Mouse (Mus musculus) v-Abl transformed pro-B cells (cell line): Measurements from ENCODE around the gene Psmb6.
"Not testable (repeated sequence)": the region's sequence is repeated elsewhere in the genome, so short reads cannot be mapped to it uniquely, and the experiment has no call there.

Source experiments
- in situ Hi-C, 2 experiments: fragments of 400-800 bp; cut with MboI; formaldehyde crosslinking; loops; one replicate each; pipeline ENCODE4 v1.15.1; 2025; ENCODE audit not compliant: unreplicated experiment in 2 of 2

The Psmb6 gene

GRCm38 (mm10) chr11:70516352-70516751 lies 8.8 kb upstream of the Psmb6 start:
- in situ Hi-C loops = loop anchor here (5.0 to 25.0 kb wide), 4 partner anchors 86 to 279 kb away; partner anchors contain the start of genes 0610010K14Rik (in 2 of the 2), Bcl6b (in 2 of the 2), Gm21988 (in 2 of the 2) and Rnasek (in 2 of the 2)

DNA sequence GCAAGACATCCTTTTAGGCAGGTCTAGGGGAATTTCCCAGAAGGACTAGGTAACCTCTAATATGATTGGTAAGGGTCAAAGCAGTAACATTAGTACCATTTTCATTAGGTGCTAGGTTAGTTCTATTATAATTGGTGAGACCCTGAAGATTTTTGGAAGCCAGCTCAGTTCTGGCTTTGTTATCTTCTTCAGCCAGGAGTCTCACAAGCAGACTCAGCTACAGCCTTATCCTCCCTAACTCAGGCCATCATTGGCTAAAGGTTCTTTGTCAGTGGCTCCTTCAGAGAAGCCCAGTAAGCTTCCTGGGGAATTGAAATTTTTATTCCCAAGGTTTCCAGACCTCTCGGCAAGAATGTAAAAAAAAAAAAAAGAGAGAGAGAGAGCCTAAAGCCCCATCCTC lies 6.7 kb upstream of the Psmb6 start:
- in situ Hi-C loops = loop anchor here (5.0 to 25.0 kb wide), 4 partner anchors 84 to 281 kb away; partner anchors contain the start of genes 0610010K14Rik (in 2 of the 2), Bcl6b (in 2 of the 2), Gm21988 (in 2 of the 2) and Rnasek (in 2 of the 2)

DNA sequence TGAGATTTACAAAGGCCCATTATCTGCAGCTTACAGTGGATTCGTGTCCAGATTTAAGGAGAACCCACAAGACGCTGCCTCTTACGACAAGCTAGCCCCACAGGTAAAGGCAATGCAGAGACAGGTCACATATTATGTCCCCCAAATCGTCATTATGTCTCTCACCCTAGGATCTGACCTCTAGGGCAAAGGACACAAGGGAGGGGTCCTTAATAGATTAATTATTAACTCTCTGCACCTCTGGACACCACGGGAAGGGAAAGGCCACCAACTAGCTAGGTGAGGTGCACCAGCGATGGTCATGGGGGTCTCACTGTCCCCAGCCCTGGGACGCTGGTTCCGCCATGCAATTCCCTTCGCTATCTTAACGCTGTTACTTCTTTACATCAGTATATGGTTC lies 6.2 kb upstream of the Psmb6 start, which contains the start of gene Gltpd2:
Gltpd2 (plus strand) TSS at position 274 of the 400 bp plus-strand sequence.
- in situ Hi-C loops = loop anchor here (5.0 to 25.0 kb wide), 4 partner anchors 83 to 282 kb away; partner anchors contain the start of genes 0610010K14Rik (in 2 of the 2), Bcl6b (in 2 of the 2), Gm21988 (in 2 of the 2) and Rnasek (in 2 of the 2)

GRCm38 (mm10) chr11:70520178-70520769 lies 4.9 kb upstream of the Psmb6 start:
- in situ Hi-C loops = loop anchor here (25.0 kb wide), 1 partner anchor 283 kb away; the partner anchor contains the start of genes 0610010K14Rik (in 2 of the 2), Bcl6b (in 2 of the 2), Gm21988 (in 2 of the 2) and Rnasek (in 2 of the 2)

GRCm38 (mm10) chr11:70523306-70523989 lies 1.7 kb upstream of the Psmb6 start:
- in situ Hi-C loops = loop anchor here (25.0 kb wide), 1 partner anchor 286 kb away; the partner anchor contains the start of genes 0610010K14Rik (in 2 of the 2), Bcl6b (in 2 of the 2), Gm21988 (in 2 of the 2) and Rnasek (in 2 of the 2)

DNA sequence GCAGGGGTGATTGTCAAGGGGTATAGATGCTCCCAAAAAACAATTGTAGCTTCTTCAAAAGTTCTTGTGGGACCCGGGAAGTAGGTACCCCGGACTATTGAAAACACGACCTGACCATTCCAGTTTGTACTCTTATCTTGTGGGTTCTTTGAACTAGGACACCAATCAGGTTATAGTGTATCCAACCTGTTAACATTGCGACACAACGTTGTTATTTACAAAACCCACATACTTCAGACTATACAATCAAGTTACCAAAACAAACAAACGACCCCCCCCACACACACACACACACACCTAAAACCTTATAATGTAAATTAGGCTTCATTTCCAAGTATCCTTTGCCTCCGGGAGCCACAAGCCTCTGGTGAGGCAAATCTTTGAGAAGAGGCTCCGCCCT lies 385 bp upstream of the Psmb6 start:
- in situ Hi-C loops = loop anchor here (25.0 kb wide), 1 partner anchor 287 kb away; the partner anchor contains the start of genes 0610010K14Rik (in 2 of the 2), Bcl6b (in 2 of the 2), Gm21988 (in 2 of the 2) and Rnasek (in 2 of the 2)

GRCm38 (mm10) chr11:70525726-70526125 lies 559 bp downstream of the Psmb6 start:
- in situ Hi-C loops = no loop called here

DNA sequence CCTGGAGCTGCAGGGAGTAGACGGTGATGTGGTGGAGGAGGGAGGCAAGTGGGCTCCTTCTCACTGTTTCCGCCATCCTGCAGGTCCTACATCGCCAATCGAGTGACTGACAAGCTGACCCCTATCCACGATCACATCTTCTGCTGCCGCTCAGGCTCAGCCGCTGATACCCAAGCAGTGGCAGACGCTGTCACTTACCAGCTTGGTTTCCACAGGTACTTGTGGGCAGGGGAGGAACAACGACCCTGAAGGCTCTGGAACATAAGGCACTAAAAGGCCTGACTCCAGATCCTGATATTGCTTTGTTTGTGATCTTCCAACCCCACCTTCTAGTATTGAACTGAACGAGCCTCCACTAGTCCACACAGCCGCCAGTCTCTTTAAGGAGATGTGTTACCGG lies 1.0 kb downstream of the Psmb6 start:
- in situ Hi-C loops = no loop called here

DNA sequence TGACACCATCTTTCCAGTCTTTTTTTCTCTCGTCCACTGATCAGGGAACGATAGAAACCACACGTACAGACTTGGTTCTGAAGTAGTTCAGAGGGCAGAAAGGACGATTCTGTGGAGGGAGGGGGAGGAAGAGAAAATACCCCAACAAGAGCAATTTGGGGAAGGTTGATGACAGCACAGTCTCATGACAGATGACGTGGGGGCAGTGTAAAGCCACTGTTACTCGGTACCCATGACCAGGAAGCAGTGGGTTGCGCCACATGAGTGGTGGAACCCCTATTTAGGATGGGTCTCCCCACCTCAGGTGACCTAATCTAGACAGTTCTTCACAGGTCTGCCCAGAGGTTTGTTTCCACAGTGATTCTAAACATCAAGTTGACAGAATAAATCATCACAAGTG lies 3.4 kb downstream of the Psmb6 start:
- in situ Hi-C loops = no loop called here

DNA sequence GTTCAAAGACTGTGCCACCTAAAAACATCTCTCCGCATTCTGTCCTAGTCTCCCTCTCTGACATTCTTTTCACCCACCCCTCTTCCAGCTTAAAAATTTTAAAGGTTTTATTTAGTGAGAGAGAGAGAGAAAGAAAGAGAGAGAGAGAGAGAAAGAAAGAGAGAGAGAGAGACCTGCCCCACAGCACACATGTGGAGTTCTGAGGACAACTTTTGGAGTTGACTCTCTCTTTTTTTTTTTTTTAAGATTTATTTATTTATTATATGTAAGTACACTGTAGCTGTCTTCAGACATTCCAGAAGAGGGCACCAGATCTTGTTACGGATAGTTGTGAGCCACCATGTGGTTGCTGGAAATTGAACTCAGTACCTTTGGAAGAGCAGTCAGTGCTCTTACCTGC lies 5.9 kb downstream of the Psmb6 start:
- in situ Hi-C loops = not testable (repeated sequence)

DNA sequence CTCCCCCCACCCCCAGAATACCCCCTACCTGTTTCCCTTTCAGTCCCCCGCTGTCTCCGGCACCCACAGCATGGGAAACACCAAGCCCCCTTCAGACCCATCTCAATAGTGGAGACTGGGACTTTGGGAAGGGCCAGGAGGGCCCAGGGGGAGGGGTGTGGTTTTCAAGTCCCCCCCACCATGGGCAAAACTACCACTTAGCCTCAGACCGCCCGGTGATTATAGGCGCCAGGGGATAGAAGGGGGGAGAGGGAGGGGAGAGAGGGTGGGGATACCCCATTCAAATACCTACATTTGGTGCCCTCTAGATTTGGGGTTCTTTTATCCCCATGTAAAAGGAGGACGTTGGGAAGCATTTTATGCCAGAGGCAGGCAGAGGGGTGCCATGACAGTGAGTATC lies 7.7 kb downstream of the Psmb6 start, which contains the start of gene Gm40193:
Gm40193 (minus strand) TSS at position 101 of the 400 bp plus-strand sequence.
- in situ Hi-C loops = no loop called here

DNA sequence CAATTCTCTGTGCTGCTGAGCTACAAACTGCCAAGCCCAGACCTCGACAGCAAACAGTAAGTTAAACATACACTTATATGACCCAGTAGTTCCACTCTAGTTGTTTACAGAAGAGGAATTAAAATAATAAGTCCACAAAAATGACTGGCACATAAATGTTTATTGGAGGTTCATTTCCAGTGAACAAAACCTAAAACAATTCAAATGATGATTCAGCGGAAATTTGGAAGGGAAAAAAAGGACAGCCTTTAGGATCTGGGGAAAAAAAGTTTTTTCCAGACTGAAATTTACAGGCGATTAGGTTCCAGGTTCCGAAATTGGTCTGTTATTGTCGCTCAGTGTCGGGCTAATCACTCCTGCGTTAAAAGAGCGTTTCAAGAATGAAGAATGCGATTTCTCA lies 14.3 kb downstream of the Psmb6 start:
- in situ Hi-C loops = no loop called here

- in situ Hi-C loops = loop anchor here (10.0 kb wide), 2 partner anchors 55 to 65 kb away; no protein-coding TSS in a partner anchor
These were observed 14.9 kb downstream of the Psmb6 start, which contains the start of gene Pld2 for GRCm38 (mm10) chr11:70539877-70540587. Gene Pld2, plus strand, starts transcription at chr11:70540064.

GRCm38 (mm10) chr11:70540928-70541327 lies 15.8 kb downstream of the Psmb6 start:
- in situ Hi-C loops = loop anchor here (10.0 kb wide), 2 partner anchors 54 to 64 kb away; no protein-coding TSS in a partner anchor

- in situ Hi-C loops = loop anchor here (10.0 kb wide), 2 partner anchors 53 to 63 kb away; no protein-coding TSS in a partner anchor
These were observed 16.2 kb downstream of the Psmb6 start for GRCm38 (mm10) chr11:70541415-70541814.

DNA sequence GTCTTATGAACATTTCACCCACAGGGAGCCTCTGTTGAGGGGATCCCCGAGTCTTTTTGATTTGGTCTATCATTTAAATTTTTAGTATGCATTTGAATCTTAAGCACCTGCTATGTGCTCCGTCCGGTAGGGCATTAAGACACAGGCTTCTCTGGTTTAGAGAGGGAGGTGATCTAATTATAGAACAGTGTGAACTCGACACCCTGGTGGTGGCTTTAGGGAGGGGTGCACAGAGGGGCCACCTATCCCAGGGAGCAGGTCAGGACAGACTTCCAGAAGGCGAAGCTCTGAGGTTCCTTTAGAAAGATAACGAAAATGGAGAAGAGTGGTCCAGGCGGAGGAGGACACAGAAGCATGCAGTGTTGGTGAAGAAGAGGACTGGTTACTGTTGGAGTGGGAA lies 19.3 kb downstream of the Psmb6 start:
- in situ Hi-C loops = loop anchor here (10.0 kb wide), 2 partner anchors 50 to 60 kb away; no protein-coding TSS in a partner anchor

GRCm38 (mm10) chr11:70551526-70551925 lies 26.4 kb downstream of the Psmb6 start:
- in situ Hi-C loops = no loop called here

DNA sequence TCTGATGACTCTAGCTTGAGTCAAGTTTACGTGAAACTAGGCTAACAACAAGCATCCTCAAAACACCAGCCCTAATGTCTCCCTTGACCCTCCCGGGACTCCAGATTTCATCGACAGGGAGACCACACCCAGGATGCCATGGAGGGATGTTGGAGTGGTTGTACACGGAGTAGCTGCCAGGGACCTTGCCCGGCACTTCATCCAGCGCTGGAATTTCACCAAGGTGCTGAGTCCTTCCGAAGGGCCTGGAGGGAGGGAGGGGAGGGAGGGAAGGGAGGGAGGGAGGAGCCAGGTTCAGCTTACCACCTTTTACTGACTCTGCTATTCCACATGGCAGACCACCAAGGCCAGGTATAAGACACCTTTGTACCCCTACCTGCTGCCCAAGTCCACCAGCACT lies 28.8 kb downstream of the Psmb6 start:
- in situ Hi-C loops = no loop called here

- in situ Hi-C loops = no loop called here
These were observed 32.4 kb downstream of the Psmb6 start for GRCm38 (mm10) chr11:70557545-70557944.

DNA sequence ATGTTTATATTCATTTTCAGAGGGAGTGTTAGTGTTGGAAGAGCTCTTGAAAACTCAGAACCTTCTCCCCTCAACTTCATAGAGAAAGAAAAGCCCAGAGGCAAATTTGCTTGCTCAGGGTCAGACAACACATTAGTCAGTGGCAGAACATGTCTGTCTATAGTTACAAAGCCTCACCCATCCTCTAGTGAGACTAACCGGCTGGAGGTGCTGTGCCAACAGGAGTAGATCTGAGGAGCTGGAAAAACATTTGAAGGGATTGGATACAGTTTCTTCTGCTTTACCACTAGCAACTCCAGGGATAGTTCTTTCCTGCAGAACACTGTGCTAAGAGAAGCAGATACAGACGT lies 36.7 kb downstream of the Psmb6 start:
- in situ Hi-C loops = no loop called here
